Mouse (Mus musculus): Measurements from ENCODE around the gene Zmym4. TPM values are rescaled to one million over a fixed set of nuclear protein-coding genes. Genes with fewer than 3 reads are reported as not detected.
"Not testable (repeated sequence)": the region's sequence is repeated elsewhere in the genome, so short reads cannot be mapped to it uniquely, and the experiment has no call there.

The Zmym4 gene
- 31.9 and 40.5 TPM in 2 replicates for polyA plus RNA-seq (2014; fragmentation: Nextera tagmentation; extraction: Ambion mirVana)

GRCm38 (mm10) chr4:126967864-126968821, at the start of gene Zmym4:
Gene Zmym4, minus strand, starts transcription at chr4:126968135.
- DNase-seq (ENCODE audit: low spot score) (peak; percentile 97), ATAC-seq (replicated peaks; ENCODE audit: low FRiP score) (peak; percentile 98)
- Histone ChIP-seq H3K36me3 (ENCODE audit: control insufficient read depth, insufficient read depth, low read length) (no peaks in the 10 kb centered on the region), H3K27me3 (ENCODE audit: control insufficient read depth, insufficient read depth, low read length) (no peaks in the 10 kb centered on the region), H3K4me3 (ENCODE audit: low read depth, low read length) (peak within 1 kb of the TSS; percentile 84), H3K4me2 (ENCODE audit: low read depth, low read length, severe bottlenecking) (peak within 1 kb of the TSS; percentile 71), H3K9ac (ENCODE audit: low read length) (peak within 1 kb of the TSS; percentile 97), H3K9me3 (ENCODE audit: control insufficient read depth, low read length) (no peaks in the 10 kb centered on the region), H3K4me1 (replicated peaks; ENCODE audit: control insufficient read depth, insufficient read depth, low read length) (no peaks in the 10 kb centered on the region), H3K27ac (ENCODE audit: low read depth, low read length) (peak within 1 kb of the TSS; percentile 94)
- WGBS = 9% methylated on average over 30 of the region's 54 CpGs

- H3K4me1 ChIP-seq (replicated peaks; ENCODE audit: control insufficient read depth, insufficient read depth, low read length) = no peaks in the 10 kb centered on the region
- no peak overlapping the region for H3K4me3 ChIP-seq (ENCODE audit: low read depth, low read length)
- no peak overlapping the region for H3K9ac ChIP-seq (ENCODE audit: low read length)
- DNase-seq (ENCODE audit: low spot score) (no peak), ATAC-seq (replicated peaks; ENCODE audit: low FRiP score) (no peak)
- H3K27me3 ChIP-seq (ENCODE audit: control insufficient read depth, insufficient read depth, low read length) = no peaks in the 10 kb centered on the region
- H3K4me2 ChIP-seq (ENCODE audit: low read depth, low read length, severe bottlenecking) = no peak overlapping the region
- no peaks in the 10 kb centered on the region for H3K36me3 ChIP-seq (ENCODE audit: control insufficient read depth, insufficient read depth, low read length)
- WGBS = 80% methylated on average over 4 of the region's 4 CpGs
- H3K9me3 ChIP-seq (ENCODE audit: control insufficient read depth, low read length) = no peaks in the 10 kb centered on the region
- H3K27ac ChIP-seq (ENCODE audit: low read depth, low read length) = no peak overlapping the region
Measured at GRCm38 (mm10) chr4:127016366-127016765, 48.4 kb upstream of the Zmym4 start.

GRCm38 (mm10) chr4:127015294-127015993, 47.5 kb upstream of the Zmym4 start:
- not testable (repeated sequence) for H3K9ac ChIP-seq (ENCODE audit: low read length); H3K27ac ChIP-seq (ENCODE audit: low read depth, low read length); H3K9me3 ChIP-seq (ENCODE audit: control insufficient read depth, low read length); H3K36me3 ChIP-seq (ENCODE audit: control insufficient read depth, insufficient read depth, low read length); H3K4me1 ChIP-seq (replicated peaks; ENCODE audit: control insufficient read depth, insufficient read depth, low read length); H3K27me3 ChIP-seq (ENCODE audit: control insufficient read depth, insufficient read depth, low read length)
- DNase-seq (ENCODE audit: low spot score) = peak; percentile 90
- WGBS = 11% methylated on average over 14 of the region's 26 CpGs
- H3K4me2 ChIP-seq (ENCODE audit: low read depth, low read length, severe bottlenecking) = peak overlapping the region; percentile 5; the same call in 1 of the 2 replicates
- ATAC-seq (replicated peaks; ENCODE audit: low FRiP score) = peak; percentile 86
- H3K4me3 ChIP-seq (ENCODE audit: low read depth, low read length) = peak overlapping the region; percentile 26

- H3K9ac ChIP-seq (ENCODE audit: low read length) = peak overlapping the region; percentile 52
- no peak overlapping the region for H3K27ac ChIP-seq (ENCODE audit: low read depth, low read length)
- H3K27me3 ChIP-seq (ENCODE audit: control insufficient read depth, insufficient read depth, low read length) = no peaks in the 10 kb centered on the region
- H3K4me1 ChIP-seq (replicated peaks; ENCODE audit: control insufficient read depth, insufficient read depth, low read length) = peaks cover 8% of the 10 kb centered on the region; the same call in 1 of the 2 replicates
- DNase-seq (ENCODE audit: low spot score) (peak; percentile 86), ATAC-seq (replicated peaks; ENCODE audit: low FRiP score) (peak; percentile 74)
- WGBS = 13% methylated on average over 25 of the region's 25 CpGs
- H3K36me3 ChIP-seq (ENCODE audit: control insufficient read depth, insufficient read depth, low read length) = no peaks in the 10 kb centered on the region
- H3K4me3 ChIP-seq (ENCODE audit: low read depth, low read length) = peak overlapping the region; percentile 19; the same call in 1 of the 2 replicates
- H3K9me3 ChIP-seq (ENCODE audit: control insufficient read depth, low read length) = no peaks in the 10 kb centered on the region
- peak overlapping the region; percentile 41 for H3K4me2 ChIP-seq (ENCODE audit: low read depth, low read length, severe bottlenecking)
Measured at GRCm38 (mm10) chr4:127005113-127005936, 37.4 kb upstream of the Zmym4 start.

GRCm38 (mm10) chr4:127004384-127004783, 36.4 kb upstream of the Zmym4 start:
- Histone ChIP-seq H3K36me3 (ENCODE audit: control insufficient read depth, insufficient read depth, low read length) (no peaks in the 10 kb centered on the region), H3K9me3 (ENCODE audit: control insufficient read depth, low read length) (no peaks in the 10 kb centered on the region), H3K4me1 (replicated peaks; ENCODE audit: control insufficient read depth, insufficient read depth, low read length) (peaks cover 8% of the 10 kb centered on the region; the same call in 1 of the 2 replicates), H3K27ac (ENCODE audit: low read depth, low read length) (no peak overlapping the region), H3K4me3 (ENCODE audit: low read depth, low read length) (no peak overlapping the region), H3K27me3 (ENCODE audit: control insufficient read depth, insufficient read depth, low read length) (no peaks in the 10 kb centered on the region), H3K4me2 (ENCODE audit: low read depth, low read length, severe bottlenecking) (no peak overlapping the region), H3K9ac (ENCODE audit: low read length) (no peak overlapping the region)
- WGBS = 73% methylated on average over 3 of the region's 3 CpGs
- DNase-seq (ENCODE audit: low spot score) (no peak), ATAC-seq (replicated peaks; ENCODE audit: low FRiP score) (no peak)

- Histone ChIP-seq H3K4me1 (replicated peaks; ENCODE audit: control insufficient read depth, insufficient read depth, low read length) (peaks cover 8% of the 10 kb centered on the region; the same call in 1 of the 2 replicates), H3K9ac (ENCODE audit: low read length) (no peak overlapping the region), H3K27me3 (ENCODE audit: control insufficient read depth, insufficient read depth, low read length) (no peaks in the 10 kb centered on the region), H3K4me3 (ENCODE audit: low read depth, low read length) (no peak overlapping the region), H3K27ac (ENCODE audit: low read depth, low read length) (no peak overlapping the region), H3K9me3 (ENCODE audit: control insufficient read depth, low read length) (no peaks in the 10 kb centered on the region), H3K36me3 (ENCODE audit: control insufficient read depth, insufficient read depth, low read length) (no peaks in the 10 kb centered on the region), H3K4me2 (ENCODE audit: low read depth, low read length, severe bottlenecking) (no peak overlapping the region)
- 31% methylated on average over 8 of the region's 8 CpGs for WGBS
- peak; percentile 27; the same call in 1 of the 2 replicates for ATAC-seq (replicated peaks; ENCODE audit: low FRiP score)
- no peak for DNase-seq (ENCODE audit: low spot score)
Measured at GRCm38 (mm10) chr4:127000601-127001105, 32.7 kb upstream of the Zmym4 start.

GRCm38 (mm10) chr4:126999372-126999771, 31.4 kb upstream of the Zmym4 start:
- DNase-seq (ENCODE audit: low spot score); H3K4me2 ChIP-seq (ENCODE audit: low read depth, low read length, severe bottlenecking); H3K9me3 ChIP-seq (ENCODE audit: control insufficient read depth, low read length); H3K36me3 ChIP-seq (ENCODE audit: control insufficient read depth, insufficient read depth, low read length); H3K27ac ChIP-seq (ENCODE audit: low read depth, low read length); H3K27me3 ChIP-seq (ENCODE audit: control insufficient read depth, insufficient read depth, low read length); ATAC-seq (replicated peaks; ENCODE audit: low FRiP score); H3K4me3 ChIP-seq (ENCODE audit: low read depth, low read length); H3K9ac ChIP-seq (ENCODE audit: low read length); H3K4me1 ChIP-seq (replicated peaks; ENCODE audit: control insufficient read depth, insufficient read depth, low read length): not testable (repeated sequence)
- WGBS = 98% methylated on average over 16 of the region's 16 CpGs

- DNase-seq (ENCODE audit: low spot score) = no peak
- Histone ChIP-seq H3K27ac (ENCODE audit: low read depth, low read length) (no peak overlapping the region), H3K4me1 (replicated peaks; ENCODE audit: control insufficient read depth, insufficient read depth, low read length) (no peaks in the 10 kb centered on the region), H3K4me2 (ENCODE audit: low read depth, low read length, severe bottlenecking) (no peak overlapping the region), H3K9me3 (ENCODE audit: control insufficient read depth, low read length) (no peaks in the 10 kb centered on the region), H3K27me3 (ENCODE audit: control insufficient read depth, insufficient read depth, low read length) (no peaks in the 10 kb centered on the region), H3K36me3 (ENCODE audit: control insufficient read depth, insufficient read depth, low read length) (no peaks in the 10 kb centered on the region), H3K9ac (ENCODE audit: low read length) (no peak overlapping the region), H3K4me3 (ENCODE audit: low read depth, low read length) (no peak overlapping the region)
- ATAC-seq (replicated peaks; ENCODE audit: low FRiP score) = no peak
- 61% methylated on average over 5 of the region's 5 CpGs for WGBS
Measured at GRCm38 (mm10) chr4:126992356-126992755, 24.4 kb upstream of the Zmym4 start.
